Mouse (Mus musculus) limb, embryonic 13.5 days (tissue): ENCODE measurements around the gene Olfm1. TPM values are rescaled to one million over a fixed set of nuclear protein-coding genes. Genes with fewer than 3 reads are reported as not detected.

Experiments used
- ATAC-seq: fragments of 200-750 bp; cut with Nextera tagmentation; 2 replicates; pipeline ENCODE4 v1.8.0; 2017; ENCODE audit warnings: low read depth, moderate number of reproducible peaks, moderate TSS enrichment; ENCODE audit not compliant: low FRiP score
- H3K27ac ChIP-seq: fragments of 300-500 bp; sonication (generic); 2 replicates; pipeline ENCODE4 v1.5.1; 2015; ENCODE audit warnings: inconsistent platforms, mild to moderate bottlenecking, moderate library complexity
- H3K27me3 ChIP-seq: fragments of 300-500 bp; sonication (generic); 2 replicates; pipeline ENCODE4 v1.6.1; 2015; ENCODE audit warnings: mild to moderate bottlenecking, inconsistent platforms
- H3K36me3 ChIP-seq: fragments of 300-500 bp; sonication (generic); 2 replicates; pipeline ENCODE4 v1.6.1; 2015; ENCODE audit warnings: inconsistent platforms, mild to moderate bottlenecking, moderate library complexity
- H3K4me1 ChIP-seq: fragments of 300-500 bp; sonication (generic); 2 replicates; pipeline ENCODE4 v1.6.1; 2015; ENCODE audit warnings: inconsistent platforms
- H3K4me2 ChIP-seq: fragments of 300-500 bp; sonication (generic); replicated peaks from 2 replicates; pipeline ENCODE4 v1.6.1; 2015; ENCODE audit warnings: inconsistent platforms, mild to moderate bottlenecking, moderate library complexity
- H3K4me3 ChIP-seq: fragments of 300-500 bp; sonication (generic); 2 replicates; pipeline ENCODE4 v1.5.1; 2015; ENCODE audit warnings: moderate library complexity, mild to moderate bottlenecking, inconsistent platforms
- H3K9ac ChIP-seq: fragments of 300-500 bp; sonication (generic); 2 replicates; pipeline ENCODE4 v1.6.1; 2015; ENCODE audit warnings: mild to moderate bottlenecking, inconsistent platforms
- H3K9me3 ChIP-seq: fragments of 300-500 bp; sonication (generic); 2 replicates; pipeline ENCODE4 v1.6.1; 2016; ENCODE audit warnings: inconsistent platforms
- WGBS: fragments of 180-500 bp; shearing (Covaris S2); methylation state at CpG from one replicate; pipeline ENCODE4 v1.1.7; 2015; 5-methylcytosine and 5-hydroxymethylcytosine counted together
- polyA plus RNA-seq: library from polyadenylated mRNA; unstranded; fragments of >200 nt; fragmentation: Nextera tagmentation; extraction: Ambion mirVana; gene quantifications from 2 replicates; pipeline ENCODE4 v1.2.1, GENCODE M21; 2015

Gene Olfm1
- polyA plus RNA-seq, 1 experiment from 2014 or later: 16.9 TPM

DNA sequence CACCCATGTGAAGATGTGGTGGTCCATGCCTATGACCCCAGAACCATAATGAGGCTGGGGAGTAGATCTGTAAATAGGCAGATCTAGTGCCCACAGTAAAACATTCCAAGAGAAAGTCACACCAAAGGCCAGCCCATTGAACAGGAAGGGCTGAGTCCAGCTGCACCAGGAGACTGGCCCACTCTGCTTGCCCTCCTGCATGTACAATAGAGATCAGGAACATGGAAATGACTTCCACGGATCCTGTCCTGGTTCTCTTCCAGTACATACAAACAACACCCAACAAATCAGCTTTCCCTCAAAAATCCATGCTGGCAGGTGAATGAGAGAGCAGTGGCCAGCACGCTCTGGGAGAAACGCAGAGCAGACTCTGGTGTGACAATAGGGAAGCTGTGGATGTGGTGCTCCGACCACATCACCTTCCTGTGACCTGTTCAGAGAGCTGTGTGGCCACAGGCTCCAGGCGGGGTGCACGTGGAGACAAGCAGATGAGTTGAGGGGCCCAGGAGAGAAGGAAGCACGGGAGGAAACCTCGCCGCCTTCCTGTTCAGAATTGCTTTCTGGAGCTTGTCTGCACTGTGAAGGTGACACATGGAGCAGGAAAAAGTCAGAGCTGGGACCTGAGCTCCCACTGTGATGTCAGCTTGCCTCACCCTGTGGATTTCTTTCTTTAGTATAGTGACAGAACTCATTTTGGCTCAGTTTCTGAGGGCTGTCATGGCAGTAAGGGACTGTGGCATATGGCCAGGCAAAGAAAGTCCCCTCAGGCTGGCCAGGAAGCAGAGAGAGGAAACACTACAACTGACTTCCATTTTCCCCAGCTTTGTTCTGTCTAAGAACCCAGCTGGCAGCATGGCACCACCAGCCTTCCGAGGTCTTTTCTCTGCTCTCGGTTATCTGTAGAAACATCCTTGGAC lies 19.3 kb upstream of the Olfm1 start:
- Histone ChIP-seq H3K36me3 (no peaks in the 10 kb centered on the region), H3K4me3 (no peak overlapping the region), H3K9me3 (peaks cover 6% of the 10 kb centered on the region; the same call in 1 of the 2 replicates), H3K27me3 (no peaks in the 10 kb centered on the region), H3K9ac (no peak overlapping the region), H3K27ac (no peak overlapping the region), H3K4me1 (no peaks in the 10 kb centered on the region), H3K4me2 (no peak overlapping the region)
- WGBS: 78% methylated on average over 11 of the region's 11 CpGs
- ATAC-seq: no peak

- no peak overlapping the region for H3K4me3 ChIP-seq
- 77% methylated on average over 3 of the region's 3 CpGs for WGBS
- no peak for ATAC-seq
- no peaks in the 10 kb centered on the region for H3K36me3 ChIP-seq
- H3K4me2 ChIP-seq: no peak overlapping the region
- no peak overlapping the region for H3K9ac ChIP-seq
- no peaks in the 10 kb centered on the region for H3K4me1 ChIP-seq
- no peaks in the 10 kb centered on the region for H3K27me3 ChIP-seq
- H3K9me3 ChIP-seq: peaks cover 6% of the 10 kb centered on the region; the same call in 1 of the 2 replicates
- no peak overlapping the region for H3K27ac ChIP-seq
These were observed 18.4 kb upstream of the Olfm1 start for GRCm38 (mm10) chr2:28174441-28174840.

GRCm38 (mm10) chr2:28178600-28178999 lies 14.2 kb upstream of the Olfm1 start:
- WGBS: 73% methylated on average over 6 of the region's 6 CpGs
- Histone ChIP-seq H3K4me3 (no peak overlapping the region), H3K4me1 (no peaks in the 10 kb centered on the region), H3K9me3 (peaks cover 6% of the 10 kb centered on the region; the same call in 1 of the 2 replicates), H3K9ac (no peak overlapping the region), H3K27ac (no peak overlapping the region), H3K27me3 (no peaks in the 10 kb centered on the region), H3K36me3 (no peaks in the 10 kb centered on the region), H3K4me2 (no peak overlapping the region)
- ATAC-seq: no peak

DNA sequence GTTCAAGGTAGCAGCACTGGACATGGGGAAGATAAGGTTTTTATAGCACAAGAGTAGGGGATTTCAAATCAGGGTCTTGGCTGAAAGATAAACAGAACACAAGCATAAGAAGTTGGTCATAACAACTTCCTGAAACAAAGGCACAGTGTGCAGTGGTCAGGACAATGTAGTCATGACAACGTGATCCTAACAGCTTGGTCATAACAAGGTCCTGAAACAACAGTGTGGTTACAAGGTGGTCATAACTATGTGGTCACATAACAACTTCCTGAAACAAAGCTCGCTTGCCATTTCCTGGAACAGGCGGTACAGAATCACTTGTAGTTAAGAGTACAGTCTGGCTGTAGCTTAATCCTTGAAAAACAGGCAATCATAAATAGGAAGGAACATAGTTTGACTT lies 12.7 kb upstream of the Olfm1 start:
- ATAC-seq: no peak
- WGBS: 44% methylated on average over 3 of the region's 3 CpGs
- no peak overlapping the region for H3K4me2 ChIP-seq
- H3K9ac ChIP-seq: no peak overlapping the region
- no peaks in the 10 kb centered on the region for H3K27me3 ChIP-seq
- peaks cover 6% of the 10 kb centered on the region; the same call in 1 of the 2 replicates for H3K9me3 ChIP-seq
- H3K27ac ChIP-seq: no peak overlapping the region
- no peaks in the 10 kb centered on the region for H3K36me3 ChIP-seq
- H3K4me1 ChIP-seq: no peaks in the 10 kb centered on the region
- no peak overlapping the region for H3K4me3 ChIP-seq

GRCm38 (mm10) chr2:28188398-28188944 lies 4.3 kb upstream of the Olfm1 start:
- Histone ChIP-seq H3K9ac (no peak overlapping the region), H3K4me1 (peaks cover 11% of the 10 kb centered on the region; the same call in 1 of the 2 replicates), H3K9me3 (no peaks in the 10 kb centered on the region), H3K4me3 (no peak overlapping the region), H3K4me2 (no peak overlapping the region), H3K36me3 (no peaks in the 10 kb centered on the region), H3K27ac (no peak overlapping the region), H3K27me3 (peaks cover 15% of the 10 kb centered on the region)
- 46% methylated on average over 8 of the region's 8 CpGs for WGBS
- no peak for ATAC-seq

DNA sequence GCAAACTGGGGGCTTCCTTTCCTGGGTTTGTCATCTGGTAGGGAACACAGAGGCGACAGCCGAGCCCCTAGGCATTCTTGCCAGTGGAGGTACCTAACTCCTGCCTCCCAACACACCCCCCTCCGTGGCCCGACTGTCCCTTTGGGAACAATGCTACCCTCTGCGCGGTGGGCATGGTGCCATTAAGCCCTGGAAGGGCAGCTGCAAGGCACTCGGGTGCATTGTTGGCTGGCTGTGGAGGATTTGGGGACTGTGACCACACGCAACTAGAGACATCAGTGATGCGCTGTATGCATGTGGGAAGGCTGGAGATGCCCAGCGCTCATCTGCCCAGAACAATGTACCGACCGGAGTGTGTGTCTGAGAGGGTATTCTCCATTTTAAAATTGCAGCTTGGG lies 897 bp downstream of the Olfm1 start:
- WGBS: 33% methylated on average over 12 of the region's 12 CpGs
- no peak overlapping the region for H3K9ac ChIP-seq
- peak overlapping the region; percentile 85 for H3K4me2 ChIP-seq
- no peaks in the 10 kb centered on the region for H3K9me3 ChIP-seq
- H3K36me3 ChIP-seq: no peaks in the 10 kb centered on the region
- ATAC-seq: no peak
- H3K4me1 ChIP-seq: peaks cover 14% of the 10 kb centered on the region
- no peak overlapping the region for H3K27ac ChIP-seq
- peak overlapping the region; percentile 61 for H3K4me3 ChIP-seq
- peaks cover 35% of the 10 kb centered on the region for H3K27me3 ChIP-seq

DNA sequence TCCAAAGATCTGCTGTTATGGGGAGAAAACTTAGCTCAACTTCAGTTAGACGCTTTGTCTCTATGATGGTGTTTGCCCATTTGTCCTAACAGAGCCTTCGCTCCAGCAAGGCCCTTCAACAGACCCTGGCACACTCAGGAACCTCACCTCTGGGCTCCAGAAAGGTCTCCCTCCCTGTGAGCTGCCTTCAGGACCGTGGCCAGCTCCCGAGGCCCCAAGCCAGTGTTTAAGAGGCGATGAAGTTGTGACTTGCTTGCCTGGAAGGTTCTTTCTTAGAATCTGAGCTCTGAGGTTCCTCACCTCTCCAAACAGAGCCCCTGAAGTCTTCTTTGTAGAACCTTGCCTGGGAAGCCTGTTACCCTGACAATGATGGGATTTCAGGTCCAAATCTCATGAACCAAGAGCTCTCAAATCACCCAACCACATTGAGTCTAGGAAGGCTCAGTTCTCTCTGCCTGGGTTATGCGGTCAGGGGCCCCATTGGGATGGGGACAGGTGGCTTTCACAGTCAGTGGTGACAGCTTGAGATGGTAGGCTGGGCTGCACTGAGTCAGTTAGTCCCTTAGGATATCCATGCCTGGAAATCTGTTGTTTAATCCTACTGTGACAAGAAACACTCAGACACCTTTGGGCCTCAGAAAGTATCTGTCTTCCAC lies 2.3 kb downstream of the Olfm1 start:
- no peak overlapping the region for H3K4me2 ChIP-seq
- no peaks in the 10 kb centered on the region for H3K9me3 ChIP-seq
- no peak overlapping the region for H3K9ac ChIP-seq
- H3K27ac ChIP-seq: no peak overlapping the region
- no peak for ATAC-seq
- WGBS: 32% methylated on average over 6 of the region's 6 CpGs
- H3K36me3 ChIP-seq: no peaks in the 10 kb centered on the region
- peaks cover 35% of the 10 kb centered on the region for H3K27me3 ChIP-seq
- no peak overlapping the region for H3K4me3 ChIP-seq
- H3K4me1 ChIP-seq: peaks cover 14% of the 10 kb centered on the region

DNA sequence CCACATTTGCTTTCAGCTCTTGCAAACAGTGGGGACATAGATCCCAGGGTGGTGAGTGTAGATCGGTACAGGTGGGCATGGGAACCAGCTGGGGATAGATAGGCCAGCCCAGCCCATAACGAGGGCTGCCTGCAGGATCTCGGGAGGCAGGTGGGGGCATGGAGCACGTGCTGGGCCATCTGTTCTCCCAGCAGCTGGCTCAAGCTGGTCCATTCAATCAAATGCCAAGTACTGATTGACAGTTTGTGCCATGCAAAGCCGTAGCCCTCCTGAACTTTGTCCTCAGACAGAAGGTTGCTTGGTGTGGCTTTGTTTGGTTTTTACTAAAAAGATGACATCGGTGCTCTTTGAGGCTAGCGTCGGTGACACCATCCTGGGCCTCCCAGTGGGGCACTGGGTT lies 2.9 kb downstream of the Olfm1 start:
- Histone ChIP-seq H3K9ac (no peak overlapping the region), H3K36me3 (no peaks in the 10 kb centered on the region), H3K27me3 (peaks cover 35% of the 10 kb centered on the region), H3K9me3 (no peaks in the 10 kb centered on the region), H3K4me2 (no peak overlapping the region), H3K27ac (no peak overlapping the region), H3K4me1 (peaks cover 14% of the 10 kb centered on the region), H3K4me3 (no peak overlapping the region)
- ATAC-seq: no peak
- 72% methylated on average over 8 of the region's 8 CpGs for WGBS

GRCm38 (mm10) chr2:28201441-28201841 lies 8.6 kb downstream of the Olfm1 start:
- Histone ChIP-seq H3K36me3 (no peaks in the 10 kb centered on the region), H3K27ac (no peak overlapping the region), H3K4me3 (no peak overlapping the region), H3K9me3 (no peaks in the 10 kb centered on the region), H3K4me2 (no peak overlapping the region), H3K27me3 (peaks cover 13% of the 10 kb centered on the region), H3K4me1 (peaks cover 16% of the 10 kb centered on the region), H3K9ac (no peak overlapping the region)
- WGBS: 71% methylated on average over 3 of the region's 3 CpGs
- ATAC-seq: no peak

DNA sequence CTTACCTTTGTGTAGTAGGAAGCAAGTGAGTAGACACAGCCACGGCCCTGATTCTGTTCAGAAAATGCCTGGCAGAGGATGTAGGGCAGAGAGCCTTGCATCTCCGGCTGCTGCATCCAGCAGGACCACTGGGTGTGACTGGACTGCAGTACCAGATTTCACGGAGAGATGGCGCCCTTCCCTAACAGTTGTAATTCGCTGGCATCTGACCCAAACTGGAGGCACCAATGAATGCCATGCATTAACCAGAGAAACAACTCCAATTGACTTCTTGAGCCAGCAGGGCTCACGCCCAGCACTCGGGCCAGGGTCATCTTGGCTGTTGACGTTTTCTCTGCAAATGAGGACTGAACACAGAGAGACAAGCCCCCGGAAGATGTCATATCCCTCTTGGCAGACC lies 11.4 kb downstream of the Olfm1 start:
- Histone ChIP-seq H3K27me3 (peaks cover 18% of the 10 kb centered on the region), H3K4me2 (peak overlapping the region; percentile 31), H3K36me3 (peaks cover 5% of the 10 kb centered on the region; the same call in 1 of the 2 replicates), H3K9me3 (no peaks in the 10 kb centered on the region), H3K27ac (no peak overlapping the region), H3K4me1 (peaks cover 19% of the 10 kb centered on the region), H3K9ac (no peak overlapping the region), H3K4me3 (no peak overlapping the region)
- WGBS: 4% methylated on average over 9 of the region's 9 CpGs
- ATAC-seq: no peak

DNA sequence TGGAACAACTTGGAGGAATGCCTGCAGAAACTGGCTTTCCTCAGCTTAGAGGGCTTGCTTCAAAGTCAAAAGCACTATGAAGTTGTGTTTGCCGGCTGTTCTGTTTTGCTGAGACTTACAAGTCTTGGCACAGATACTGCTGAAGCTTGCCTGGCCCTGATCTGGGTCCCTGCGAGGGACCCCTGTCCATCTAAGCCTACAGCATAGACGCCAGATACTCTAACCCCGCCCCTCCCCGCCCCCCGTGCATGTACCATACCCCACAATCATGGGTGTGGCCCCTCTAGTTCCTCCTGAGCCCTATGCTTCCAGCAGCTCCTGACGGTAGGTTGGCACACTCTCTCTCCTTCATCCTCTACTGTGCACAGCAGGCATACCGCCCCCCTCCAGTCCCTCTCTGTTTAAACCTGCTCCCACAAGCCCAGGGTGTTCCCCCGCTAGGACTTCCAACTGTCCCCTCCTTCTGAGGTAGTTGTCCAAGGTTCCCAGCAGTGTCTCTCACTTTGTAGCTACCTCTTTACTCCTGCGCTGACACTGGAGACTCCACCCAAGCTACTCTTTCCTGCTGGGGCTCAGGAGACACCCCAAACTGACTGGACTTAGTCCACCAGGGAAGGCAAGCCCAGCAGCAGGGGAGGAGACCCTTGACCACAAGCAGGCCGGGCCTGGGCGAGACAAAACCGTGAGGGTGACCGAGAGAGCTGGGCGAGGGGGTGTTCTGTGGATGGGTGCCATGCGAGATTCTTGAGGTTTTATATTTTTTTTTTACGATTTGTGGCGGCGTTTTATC lies 12.1 kb downstream of the Olfm1 start:
- Histone ChIP-seq H3K27ac (no peak overlapping the region), H3K9me3 (no peaks in the 10 kb centered on the region), H3K4me3 (peak overlapping the region; percentile 56), H3K9ac (0 out of 2 replicates have a peak overlapping the region, but pooled peaks have one; percentile 31), H3K36me3 (peaks cover 5% of the 10 kb centered on the region; the same call in 1 of the 2 replicates), H3K4me1 (peaks cover 19% of the 10 kb centered on the region), H3K4me2 (peak overlapping the region; percentile 86), H3K27me3 (peaks cover 18% of the 10 kb centered on the region)
- no peak for ATAC-seq
- WGBS: 13% methylated on average over 19 of the region's 19 CpGs
